Mouse (Mus musculus) ovary, postnatal 14 days (tissue): ENCODE results near the gene Mrpl39.

Experiments
- DNase-seq: peaks from one replicate; pipeline ENCODE4 v3.0.0; 2022; ENCODE audit warnings: low spot score

Gene Mrpl39

GRCm38 (mm10) chr16:84744703-84745490 lies 9.4 kb upstream of the Mrpl39 start:
- no peak for DNase-seq

- no peak for DNase-seq
These were observed 1.8 kb upstream of the Mrpl39 start for GRCm38 (mm10) chr16:84737358-84737757.

GRCm38 (mm10) chr16:84734806-84735165 lies 756 bp downstream of the Mrpl39 start:
- no peak for DNase-seq

GRCm38 (mm10) chr16:84720670-84721069 lies 14.9 kb downstream of the Mrpl39 start:
- DNase-seq, result no peak

- no peak for DNase-seq
These were observed 17.3 kb downstream of the Mrpl39 start for GRCm38 (mm10) chr16:84718250-84718649.

- DNase-seq, result no peak
These were observed 17.8 kb downstream of the Mrpl39 start for GRCm38 (mm10) chr16:84717618-84718248.

- DNase-seq, result no peak
These were observed 18.6 kb downstream of the Mrpl39 start for GRCm38 (mm10) chr16:84716724-84717617.

GRCm38 (mm10) chr16:84716197-84716596 lies 19.3 kb downstream of the Mrpl39 start:
- DNase-seq, result no peak

- DNase-seq, result no peak
These were observed 20.6 kb downstream of the Mrpl39 start for GRCm38 (mm10) chr16:84714978-84715377.

- DNase-seq, result no peak
These were observed 21.6 kb downstream of the Mrpl39 start for GRCm38 (mm10) chr16:84713926-84714325.

- no peak for DNase-seq
These were observed 22.4 kb downstream of the Mrpl39 start for GRCm38 (mm10) chr16:84713156-84713555.

GRCm38 (mm10) chr16:84708649-84709048 lies 26.9 kb downstream of the Mrpl39 start:
- no peak for DNase-seq

- DNase-seq, result no peak
These were observed 27.7 kb downstream of the Mrpl39 start for GRCm38 (mm10) chr16:84707802-84708201.

GRCm38 (mm10) chr16:84706571-84706970 lies 29.0 kb downstream of the Mrpl39 start:
- DNase-seq, result no peak

- no peak for DNase-seq
These were observed 30.0 kb downstream of the Mrpl39 start for GRCm38 (mm10) chr16:84705507-84705906.

- DNase-seq, result no peak
These were observed 30.8 kb downstream of the Mrpl39 start for GRCm38 (mm10) chr16:84704661-84705240.

GRCm38 (mm10) chr16:84703769-84704660 lies 31.5 kb downstream of the Mrpl39 start:
- no peak for DNase-seq

- DNase-seq, result peak; percentile 31
These were observed 32.3 kb downstream of the Mrpl39 start for GRCm38 (mm10) chr16:84703129-84703768.

GRCm38 (mm10) chr16:84702230-84703128 lies 33.1 kb downstream of the Mrpl39 start:
- DNase-seq, result peak; percentile 13

- no peak for DNase-seq
These were observed 34.5 kb downstream of the Mrpl39 start for GRCm38 (mm10) chr16:84701041-84701440.
